Mouse (Mus musculus) stomach, postnatal 0 days (tissue): ENCODE measurements at regions not wholly inside any gene's neighbourhood (a gene's known extent, or its start where the extent isn't known, plus 50 kb on each side); places are given as distances from the start of the nearest gene placed in this dataset.

Experiments
- ATAC-seq: fragments of 200-750 bp; cut with Nextera tagmentation; 2 replicates; pipeline ENCODE4 v1.8.0; 2017; ENCODE audit not compliant: low FRiP score, low TSS enrichment
- DNase-seq: peaks from one replicate; pipeline ENCODE4 v3.0.0-alpha.2; 2016; ENCODE audit warnings: low spot score
- H3K27ac ChIP-seq: fragments of 300-500 bp; sonication (generic); replicated peaks from 2 replicates; pipeline ENCODE4 v1.5.1; 2014; ENCODE audit warnings: mild to moderate bottlenecking, control low read depth
- H3K27me3 ChIP-seq: fragments of 300-500 bp; sonication (generic); 2 replicates; pipeline ENCODE4 v1.6.1; 2014; ENCODE audit warnings: low read length; ENCODE audit not compliant: control insufficient read depth, insufficient read depth
- H3K36me3 ChIP-seq: fragments of 300-500 bp; sonication (generic); 2 replicates; pipeline ENCODE4 v1.6.1; 2014; ENCODE audit warnings: low read length, mixed read lengths; ENCODE audit not compliant: control insufficient read depth, insufficient read depth
- H3K4me1 ChIP-seq: fragments of 300-500 bp; sonication (generic); replicated peaks from 2 replicates; pipeline ENCODE4 v1.6.1; 2014; ENCODE audit warnings: antibody characterized with exemption; ENCODE audit not compliant: control insufficient read depth, insufficient read depth
- H3K4me2 ChIP-seq: fragments of 300-500 bp; sonication (generic); replicated peaks from 2 replicates; pipeline ENCODE4 v1.6.1; 2014; ENCODE audit warnings: low read depth, mild to moderate bottlenecking, control low read depth, moderate library complexity
- H3K4me3 ChIP-seq: fragments of 300-500 bp; sonication (generic); 2 replicates; pipeline ENCODE4 v1.5.1; 2014; ENCODE audit warnings: low read depth, low read length, control low read depth
- H3K9ac ChIP-seq: fragments of 300-500 bp; sonication (generic); 2 replicates; pipeline ENCODE4 v1.6.1; 2014; ENCODE audit warnings: mild to moderate bottlenecking, low read length, control low read depth, mixed read lengths
- H3K9me3 ChIP-seq: fragments of 300-500 bp; sonication (generic); 2 replicates; pipeline ENCODE4 v1.6.1; 2016; ENCODE audit warnings: low read length; ENCODE audit not compliant: control insufficient read depth
- CTCF ChIP-seq: IDR thresholded peaks from 2 replicates; pipeline ENCODE4 v1.5.1; 2016; ENCODE audit warnings: antibody characterized with exemption, low read depth, mild to moderate bottlenecking, moderate library complexity
- EP300 ChIP-seq: optimal IDR thresholded peaks from 2 replicates; pipeline ENCODE3; 2016; ENCODE audit warnings: antibody characterized with exemption
- WGBS: fragments of 180-500 bp; shearing (Covaris S2); extraction: QIAGEN DNeasy Blood & Tissue Kit; methylation state at CpG from one replicate; pipeline ENCODE4 v1.1.7; 2014; 5-methylcytosine and 5-hydroxymethylcytosine counted together

DNA sequence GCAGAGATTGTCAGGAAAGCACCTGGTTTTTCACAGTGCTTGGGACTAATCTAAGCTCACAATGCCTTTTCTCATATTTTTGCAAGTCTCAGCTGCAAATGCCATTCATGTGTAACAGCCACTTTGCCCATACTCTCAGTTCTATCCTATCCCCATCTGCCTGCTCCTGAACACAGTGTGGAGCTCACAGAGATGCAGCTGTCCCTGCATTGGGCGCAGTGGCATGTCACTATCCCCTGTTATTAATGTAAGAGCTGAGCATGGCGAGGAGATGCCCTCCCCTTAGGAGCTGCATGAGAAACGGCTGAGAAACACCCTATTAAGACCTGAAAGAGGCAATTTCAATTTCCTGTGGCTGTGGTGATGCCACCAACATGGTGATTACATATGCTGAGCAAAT is 1341.1 kb downstream of the Gsdmc2 start:
- no peak overlapping the region for H3K4me2 ChIP-seq
- H3K4me3 ChIP-seq = no peak overlapping the region
- no peaks in the 10 kb centered on the region for H3K27me3 ChIP-seq
- H3K9me3 ChIP-seq = no peaks in the 10 kb centered on the region
- H3K9ac ChIP-seq = no peak overlapping the region
- H3K36me3 ChIP-seq = no peaks in the 10 kb centered on the region
- no peak overlapping the region for H3K27ac ChIP-seq
- WGBS = 79% methylated on average over 3 of the region's 3 CpGs
- TF ChIP-seq EP300 = no peak
- no peak for TF ChIP-seq CTCF
- H3K4me1 ChIP-seq = no peaks in the 10 kb centered on the region
- no peak for DNase-seq
- ATAC-seq = no peak

- no peak for DNase-seq
- TF ChIP-seq EP300 = no peak
- TF ChIP-seq CTCF = no peak
- H3K27me3 ChIP-seq = no peaks in the 10 kb centered on the region
- H3K27ac ChIP-seq = no peak overlapping the region
- no peak overlapping the region for H3K4me3 ChIP-seq
- peak; percentile 64; the same call in 1 of the 2 replicates for ATAC-seq
- no peaks in the 10 kb centered on the region for H3K4me1 ChIP-seq
- no peak overlapping the region for H3K4me2 ChIP-seq
- WGBS = 59% methylated on average over 4 of the region's 4 CpGs
- H3K36me3 ChIP-seq = no peaks in the 10 kb centered on the region
- H3K9ac ChIP-seq = no peak overlapping the region
- H3K9me3 ChIP-seq = no peaks in the 10 kb centered on the region
Observed at GRCm38 (mm10) chr15:62500966-62501365, 1344.0 kb downstream of the Gsdmc2 start.

- TF ChIP-seq CTCF (no peak), EP300 (no peak)
- DNase-seq = no peak
- Histone ChIP-seq H3K27me3 (no peaks in the 10 kb centered on the region), H3K36me3 (no peaks in the 10 kb centered on the region), H3K4me2 (no peak overlapping the region), H3K27ac (no peak overlapping the region), H3K9me3 (no peaks in the 10 kb centered on the region), H3K4me1 (no peaks in the 10 kb centered on the region), H3K9ac (no peak overlapping the region), H3K4me3 (no peak overlapping the region)
- WGBS = 62% methylated on average over 2 of the region's 2 CpGs
- ATAC-seq = no peak
Observed at GRCm38 (mm10) chr15:62500522-62500921, 1344.5 kb downstream of the Gsdmc2 start.

DNA sequence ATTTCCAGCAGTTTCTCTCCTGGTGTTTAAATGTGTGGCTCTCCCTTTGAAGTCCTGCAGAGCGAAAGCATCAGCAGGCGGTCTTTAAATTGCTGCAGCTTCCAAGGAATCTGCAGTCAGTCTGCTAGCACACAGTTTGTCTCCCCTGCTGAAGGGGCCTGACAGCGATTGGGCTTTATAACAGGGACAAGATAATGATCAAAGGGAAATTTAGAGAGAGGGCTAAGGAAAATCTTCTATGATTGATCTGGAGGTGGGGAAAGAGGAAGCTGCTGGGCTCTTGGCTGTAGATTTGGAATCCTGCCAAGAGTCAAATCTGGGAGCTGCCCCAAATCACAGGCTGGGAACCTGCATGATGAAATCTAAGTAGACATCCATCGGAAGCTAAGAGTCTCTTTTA is 1348.8 kb downstream of the Gsdmc2 start:
- Histone ChIP-seq H3K4me2 (no peak overlapping the region), H3K4me1 (no peaks in the 10 kb centered on the region), H3K4me3 (no peak overlapping the region), H3K36me3 (no peaks in the 10 kb centered on the region), H3K9me3 (no peaks in the 10 kb centered on the region), H3K27me3 (no peaks in the 10 kb centered on the region), H3K9ac (no peak overlapping the region), H3K27ac (no peak overlapping the region)
- WGBS = 21% methylated on average over 4 of the region's 4 CpGs
- no peak for ATAC-seq
- no peak for TF ChIP-seq CTCF
- no peak for TF ChIP-seq EP300
- DNase-seq = no peak

GRCm38 (mm10) chr15:62492350-62492749 is 1352.6 kb downstream of the Gsdmc2 start:
- H3K4me3 ChIP-seq = no peak overlapping the region
- WGBS = 45% methylated on average over 3 of the region's 3 CpGs
- DNase-seq = no peak
- H3K27ac ChIP-seq = no peak overlapping the region
- no peak for ATAC-seq
- no peaks in the 10 kb centered on the region for H3K4me1 ChIP-seq
- H3K9ac ChIP-seq = no peak overlapping the region
- no peaks in the 10 kb centered on the region for H3K9me3 ChIP-seq
- no peaks in the 10 kb centered on the region for H3K27me3 ChIP-seq
- no peaks in the 10 kb centered on the region for H3K36me3 ChIP-seq
- no peak for TF ChIP-seq CTCF
- TF ChIP-seq EP300 = no peak
- H3K4me2 ChIP-seq = no peak overlapping the region

DNA sequence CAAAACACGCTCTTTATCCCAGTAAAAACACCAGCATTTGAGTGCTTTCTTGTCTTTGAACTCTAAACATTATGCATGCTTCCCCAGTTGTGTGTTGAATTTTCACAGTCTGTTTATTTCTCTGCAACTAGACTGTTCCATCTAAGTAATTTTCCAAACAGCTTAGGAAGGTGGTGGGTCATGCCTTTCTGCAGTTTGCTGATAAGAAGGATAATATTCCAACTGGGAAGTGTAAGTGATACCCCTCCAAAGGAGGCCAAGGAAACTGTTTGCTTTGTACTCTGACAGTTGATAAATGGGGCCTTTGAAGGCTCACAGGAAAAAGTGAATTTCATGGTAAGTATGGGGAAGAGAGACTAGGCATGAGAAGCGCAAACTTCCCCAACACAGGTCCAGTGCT is 1354.4 kb downstream of the Gsdmc2 start:
- ATAC-seq (no peak), DNase-seq (no peak)
- no peaks in the 10 kb centered on the region for H3K9me3 ChIP-seq
- H3K36me3 ChIP-seq = no peaks in the 10 kb centered on the region
- TF ChIP-seq EP300 (no peak), CTCF (no peak)
- H3K4me3 ChIP-seq = no peak overlapping the region
- 66% methylated on average over 2 of the region's 2 CpGs for whole genome bisulfite sequencing
- H3K4me2 ChIP-seq = no peak overlapping the region
- H3K27ac ChIP-seq = no peak overlapping the region
- H3K9ac ChIP-seq = no peak overlapping the region
- H3K27me3 ChIP-seq = no peaks in the 10 kb centered on the region
- H3K4me1 ChIP-seq = no peaks in the 10 kb centered on the region
